Mouse (Mus musculus) cerebellum, postnatal 4 days (tissue): ENCODE measurements at regions not wholly inside any gene's neighbourhood (a gene's known extent, or its start where the extent isn't known, plus 50 kb on each side); places are given as distances from the start of the nearest gene placed in this dataset.

Experiments used
- DNase-seq, 2 experiments: peaks; one replicate each; pipeline ENCODE4 v3.0.0; 2022; ENCODE audit warnings: low spot score in 2 of 2, mixed read lengths in 1 of 2

DNA sequence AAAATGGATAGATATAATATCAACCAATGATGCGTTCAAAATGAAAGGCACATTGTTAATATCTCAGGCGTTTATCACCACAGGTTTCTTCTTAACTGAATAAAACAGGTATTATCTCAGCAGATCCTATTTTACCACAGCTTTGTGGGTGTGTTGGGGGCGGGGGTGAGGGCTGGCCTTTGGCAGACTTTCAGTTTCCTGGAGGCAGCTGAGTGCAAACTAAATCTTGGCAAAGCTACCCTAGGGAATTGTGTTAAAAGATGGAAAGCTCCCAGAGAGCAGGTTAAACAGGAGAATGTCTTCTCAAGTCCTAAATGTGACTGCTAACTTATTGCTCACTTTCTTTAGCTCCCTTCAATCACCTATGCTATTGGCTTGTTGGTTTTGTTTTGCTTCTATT lies 223.8 kb downstream of the Kdm4c start:
- DNase-seq, result no peak

DNA sequence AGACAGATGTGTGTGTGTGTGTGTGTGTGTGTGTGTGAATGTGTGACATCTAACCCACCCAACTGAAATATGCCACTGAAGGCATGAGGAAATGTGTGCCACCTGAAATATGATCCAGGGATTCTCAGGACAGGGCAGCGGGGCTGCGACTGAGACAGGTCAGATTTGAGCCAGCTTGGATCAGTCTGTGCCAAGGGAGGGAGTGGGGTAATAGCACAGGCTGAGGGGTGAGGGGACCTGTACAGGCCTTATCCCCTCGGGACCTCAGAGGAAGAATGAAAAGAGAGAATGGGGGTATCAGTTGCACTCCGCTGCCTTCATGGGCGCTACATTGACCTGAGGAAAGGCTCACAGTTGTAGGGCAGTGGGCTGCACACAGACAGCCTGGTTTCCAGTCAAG lies 270.2 kb downstream of the Kdm4c start:
- no peak for DNase-seq

DNA sequence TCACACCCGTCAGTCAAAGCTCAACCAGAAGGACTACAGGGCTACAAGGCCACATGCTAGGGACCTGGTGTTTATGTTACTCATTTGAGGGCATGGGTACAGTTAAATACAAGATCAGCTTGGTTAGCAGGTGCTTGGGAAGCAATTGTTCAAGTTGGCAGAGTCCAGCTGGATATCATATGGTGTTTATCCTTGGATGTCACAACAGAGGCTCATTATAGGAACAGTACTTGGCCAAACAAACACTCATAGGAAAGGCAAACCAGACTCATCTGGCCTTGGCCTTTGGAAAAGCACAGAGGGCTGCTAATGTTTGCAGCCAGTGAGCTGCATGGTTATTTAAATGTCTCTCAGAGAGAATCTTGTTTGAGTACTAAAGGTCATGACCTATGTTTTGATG lies 311.6 kb downstream of the Kdm4c start:
- DNase-seq, result no peak

DNA sequence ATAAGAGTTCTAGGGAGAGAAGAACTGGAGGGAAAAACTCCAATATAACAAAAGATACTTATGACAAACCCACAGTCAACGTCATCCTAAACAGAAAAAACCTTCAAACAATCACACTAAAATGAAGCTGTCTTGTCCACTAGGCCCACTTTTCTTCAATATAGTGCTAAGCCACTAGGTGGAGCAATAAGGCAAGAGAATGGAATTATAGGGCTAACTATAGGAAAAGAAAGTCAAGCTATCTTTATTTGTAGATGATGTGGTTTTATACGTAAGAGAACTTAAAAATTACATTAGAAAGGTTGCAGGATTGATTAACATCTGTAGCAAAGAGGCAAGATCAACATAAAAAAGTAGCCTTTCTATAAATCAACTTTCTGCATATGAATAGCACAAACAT lies 321.3 kb downstream of the Kdm4c start:
- DNase-seq, result peak in 1 of 2 experiments; percentile 4

DNA sequence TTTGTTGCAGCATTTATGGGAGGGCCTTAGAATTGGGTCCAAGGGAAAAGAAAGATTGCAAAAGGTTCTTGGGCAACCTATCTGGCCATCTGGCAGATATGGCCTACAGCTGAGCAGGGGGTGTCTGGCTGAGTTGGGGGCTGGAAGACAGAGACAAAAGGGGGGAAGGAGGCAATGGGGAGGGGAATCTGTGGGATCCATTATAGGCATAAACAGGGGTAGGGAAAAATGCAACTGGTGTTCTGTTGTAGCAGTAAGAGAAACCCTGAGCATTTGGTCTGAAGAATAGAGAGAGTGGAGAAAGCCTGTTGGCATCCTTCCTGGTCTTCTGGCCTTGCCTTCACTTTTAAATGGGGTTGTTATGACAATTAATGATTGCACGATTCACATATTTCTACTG lies 344.1 kb downstream of the Kdm4c start:
- DNase-seq, result no peak

DNA sequence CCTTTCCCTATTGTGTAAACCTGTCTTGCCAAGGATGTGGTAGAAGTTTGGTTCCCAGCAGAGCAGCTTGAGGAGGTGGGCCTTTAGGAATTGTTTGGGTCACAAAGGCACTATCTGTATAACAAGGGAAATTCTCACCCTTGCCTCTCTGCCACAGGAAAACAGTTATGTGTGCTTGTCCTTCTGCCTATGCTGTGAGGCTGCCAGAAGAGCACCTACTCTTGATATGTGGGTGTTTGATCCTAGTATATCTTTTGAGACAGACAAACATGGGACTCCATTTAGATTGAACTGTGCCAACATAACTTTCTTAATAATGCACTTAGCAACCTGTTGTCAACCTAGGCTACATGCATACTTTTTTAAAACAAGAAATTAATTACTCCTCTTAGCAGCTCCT lies 344.8 kb downstream of the Kdm4c start:
- no peak for DNase-seq

DNA sequence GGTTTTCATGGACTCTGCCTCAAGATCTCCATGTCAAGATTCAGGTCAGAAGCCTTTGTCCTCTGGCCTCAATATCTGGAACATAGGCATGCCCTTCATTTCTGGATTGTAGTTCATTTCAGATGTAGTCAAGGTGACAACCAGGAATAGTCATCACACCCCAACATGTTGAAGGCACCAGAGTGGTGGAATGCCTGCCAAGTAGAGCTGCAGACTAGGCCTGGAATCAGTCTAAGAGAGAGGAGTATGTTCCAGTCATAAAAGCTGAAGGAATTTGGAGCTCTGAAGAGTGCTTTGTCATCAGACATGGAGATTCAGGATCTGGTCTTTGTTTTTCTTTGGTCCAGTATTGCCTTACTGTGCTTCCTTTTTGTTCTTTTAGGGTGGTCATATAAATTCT lies 346.5 kb downstream of the Kdm4c start:
- DNase-seq, result no peak

DNA sequence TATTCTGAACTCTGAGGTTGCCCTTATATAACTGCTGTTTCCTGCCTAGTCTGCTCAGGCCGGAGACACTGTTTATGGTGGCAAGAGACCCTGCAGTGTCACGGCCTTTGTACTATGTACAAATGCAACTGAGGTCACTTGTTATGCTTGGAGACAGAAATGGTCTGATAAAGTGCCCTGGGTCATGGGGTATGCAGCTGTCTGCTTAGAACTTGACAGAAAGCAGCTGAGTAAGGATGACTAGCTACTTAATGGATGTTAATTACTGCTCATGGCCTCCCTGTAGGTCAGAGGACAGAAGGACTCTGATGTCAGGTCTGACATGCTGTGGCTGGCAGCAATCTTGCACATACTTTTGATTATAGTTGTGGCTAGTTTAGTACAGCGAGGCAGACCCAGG lies 370.7 kb downstream of the Kdm4c start:
- no peak for DNase-seq
